Mouse (Mus musculus) testis, adult 2 months (tissue): ENCODE data around the gene Cdc45.
A peak's percentile ranks its signal among the peaks of the same experiment; 100 is the strongest.

Experiments used
- CTCF ChIP-seq: fragments of 200-500 bp; IDR thresholded peaks from 2 replicates; pipeline ENCODE4 v1.5.1; 2012; ENCODE audit warnings: low read depth, mild to moderate bottlenecking, inconsistent platforms, low read length, moderate library complexity; ENCODE audit not compliant: control insufficient read depth, insufficient read depth, insufficient replicate concordance
- POLR2A ChIP-seq: fragments of 200-500 bp; IDR thresholded peaks from 2 replicates; pipeline ENCODE4 v1.6.1; 2012; ENCODE audit warnings: low read depth, mild to moderate bottlenecking, inconsistent platforms, low read length, moderate library complexity; ENCODE audit not compliant: control insufficient read depth

- TF ChIP-seq CTCF (peak; percentile 53; the same call in 1 of the 2 replicates), POLR2A (no peak)
Observed at GRCm38 (mm10) chr16:18798841-18799240, 12.9 kb downstream of the Cdc45 start.
